Mouse (Mus musculus) effector memory CD4-positive, alpha-beta T cell, adult 5 months (primary cell): ENCODE data around the gene Sdhc. TPM values are rescaled to one million over a fixed set of nuclear protein-coding genes. Genes with fewer than 3 reads are reported as not detected.

Experiments
- polyA plus RNA-seq: library from polyadenylated mRNA; unstranded; fragments of 100-300 nt; shearing (Covaris generic); gene quantifications from one replicate; pipeline ENCODE4 v1.2.1, GENCODE M21; 2017

Gene Sdhc
- polyA plus RNA-seq, result 124 TPM

DNA sequence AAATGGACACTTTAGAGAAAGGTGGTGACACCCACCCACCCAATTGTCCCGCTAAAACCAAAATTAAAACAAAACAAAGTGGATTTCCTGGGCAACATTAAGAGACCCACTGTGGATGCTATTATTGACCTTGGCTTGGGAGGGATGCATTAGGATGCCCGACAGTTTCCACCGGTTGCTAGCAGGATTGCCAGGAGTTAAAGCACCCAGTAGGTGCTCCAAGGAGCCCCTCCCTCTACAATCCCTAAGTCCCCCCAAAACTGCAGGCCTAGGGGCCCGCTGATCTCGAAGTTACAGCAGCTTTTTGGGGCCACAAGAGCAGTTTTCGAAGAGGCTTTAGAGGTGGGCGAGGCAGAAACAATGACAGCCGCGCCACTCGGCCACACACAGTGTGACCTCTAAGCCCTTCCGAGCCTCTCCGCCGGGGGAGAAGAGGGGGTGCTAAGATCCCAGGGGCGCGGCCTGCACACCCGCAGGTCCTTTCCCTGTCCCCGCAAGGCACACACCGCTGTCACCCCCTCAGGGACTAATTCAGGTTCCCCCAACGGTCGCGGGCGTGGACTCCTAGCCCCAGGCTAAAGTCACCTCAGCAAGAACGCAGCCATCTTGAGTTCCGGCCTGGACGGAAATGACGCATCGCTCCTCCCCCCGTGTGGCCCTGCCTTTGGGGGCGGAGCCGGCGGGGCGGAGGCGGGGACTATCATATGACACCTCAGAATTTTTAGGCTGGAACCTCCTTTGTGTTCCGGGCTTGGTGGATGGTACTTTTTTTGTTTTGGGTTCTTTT lies at the start of gene Sdhc, which contains the start of gene Mpz:
Gene Sdhc, minus strand, starts transcription at position 630 of the 787 bp plus-strand sequence.
Gene Mpz, plus strand, starts transcription at position 738 of the 787 bp plus-strand sequence.

GRCm38 (mm10) chr1:171195887-171196397 lies 45.5 kb upstream of the Sdhc start, which contains the start of gene Pcp4l1:
Gene Pcp4l1, minus strand, starts transcription at chr1:171196268.

GRCm38 (mm10) chr1:171113873-171114299 lies 36.5 kb downstream of the Sdhc start, which contains the start of gene Cfap126:
Gene Cfap126, plus strand, starts transcription at chr1:171113918.

Other genes with a start within 250 kb of the Sdhc start
- gene Fcrlb, start 237.7 kb downstream of the Sdhc start, polyA plus RNA-seq, result not detected
- not detected for gene Fcrla, start 223.0 kb downstream of the Sdhc start, polyA plus RNA-seq
- 17.0 TPM for gene Fcgr2b, start 174.1 kb downstream of the Sdhc start, polyA plus RNA-seq
- not detected for gene Fcgr4, start 131.7 kb downstream of the Sdhc start, polyA plus RNA-seq
- 1.2 TPM for gene Fcgr3, start 85.7 kb downstream of the Sdhc start, polyA plus RNA-seq
- 1.4 TPM for gene Cfap126, start 36.7 kb downstream of the Sdhc start, polyA plus RNA-seq
- gene Mpz, start 108 bp upstream of the Sdhc start, polyA plus RNA-seq, result not detected
- gene Pcp4l1, start 45.7 kb upstream of the Sdhc start, polyA plus RNA-seq, result not detected
- 0.24 TPM for gene Nr1i3, start 63.4 kb upstream of the Sdhc start, polyA plus RNA-seq
- gene Tomm40l, start 71.9 kb upstream of the Sdhc start, polyA plus RNA-seq, result 19.9 TPM
- not detected for gene Apoa2, start 74.5 kb upstream of the Sdhc start, polyA plus RNA-seq
- gene Fcer1g, start 83.8 kb upstream of the Sdhc start, polyA plus RNA-seq, result 0.96 TPM
- not detected for gene Adamts4, start 99.8 kb upstream of the Sdhc start, polyA plus RNA-seq
- 98.0 TPM for gene Ndufs2, start 100.8 kb upstream of the Sdhc start, polyA plus RNA-seq
- 48.0 TPM for gene B4galt3, start 119.7 kb upstream of the Sdhc start, polyA plus RNA-seq
- 69.2 TPM for gene Ppox, start 130.6 kb upstream of the Sdhc start, polyA plus RNA-seq
- 44.2 TPM for gene Usp21, start 137.4 kb upstream of the Sdhc start, polyA plus RNA-seq
- gene Ufc1, start 144.4 kb upstream of the Sdhc start, polyA plus RNA-seq, result 47.4 TPM
- 23.9 TPM for gene Dedd, start 178.5 kb upstream of the Sdhc start, polyA plus RNA-seq
- 27.7 TPM for gene Nit1, start 195.0 kb upstream of the Sdhc start, polyA plus RNA-seq
- 116 TPM for gene Pfdn2, start 195.1 kb upstream of the Sdhc start, polyA plus RNA-seq
- gene Klhdc9, start 210.2 kb upstream of the Sdhc start, polyA plus RNA-seq, result not detected
- not detected for gene Nectin4, start 219.5 kb upstream of the Sdhc start, polyA plus RNA-seq
- 131 TPM for gene Arhgap30, start 238.4 kb upstream of the Sdhc start, polyA plus RNA-seq